Mouse (Mus musculus): ENCODE data around the gene Esr2. TPM values are rescaled to one million over a fixed set of nuclear protein-coding genes. Genes with fewer than 3 reads are reported as not detected.

Gene Esr2
- polyA plus RNA-seq, 1 experiment from 2014 or later = 0.20 TPM

DNA sequence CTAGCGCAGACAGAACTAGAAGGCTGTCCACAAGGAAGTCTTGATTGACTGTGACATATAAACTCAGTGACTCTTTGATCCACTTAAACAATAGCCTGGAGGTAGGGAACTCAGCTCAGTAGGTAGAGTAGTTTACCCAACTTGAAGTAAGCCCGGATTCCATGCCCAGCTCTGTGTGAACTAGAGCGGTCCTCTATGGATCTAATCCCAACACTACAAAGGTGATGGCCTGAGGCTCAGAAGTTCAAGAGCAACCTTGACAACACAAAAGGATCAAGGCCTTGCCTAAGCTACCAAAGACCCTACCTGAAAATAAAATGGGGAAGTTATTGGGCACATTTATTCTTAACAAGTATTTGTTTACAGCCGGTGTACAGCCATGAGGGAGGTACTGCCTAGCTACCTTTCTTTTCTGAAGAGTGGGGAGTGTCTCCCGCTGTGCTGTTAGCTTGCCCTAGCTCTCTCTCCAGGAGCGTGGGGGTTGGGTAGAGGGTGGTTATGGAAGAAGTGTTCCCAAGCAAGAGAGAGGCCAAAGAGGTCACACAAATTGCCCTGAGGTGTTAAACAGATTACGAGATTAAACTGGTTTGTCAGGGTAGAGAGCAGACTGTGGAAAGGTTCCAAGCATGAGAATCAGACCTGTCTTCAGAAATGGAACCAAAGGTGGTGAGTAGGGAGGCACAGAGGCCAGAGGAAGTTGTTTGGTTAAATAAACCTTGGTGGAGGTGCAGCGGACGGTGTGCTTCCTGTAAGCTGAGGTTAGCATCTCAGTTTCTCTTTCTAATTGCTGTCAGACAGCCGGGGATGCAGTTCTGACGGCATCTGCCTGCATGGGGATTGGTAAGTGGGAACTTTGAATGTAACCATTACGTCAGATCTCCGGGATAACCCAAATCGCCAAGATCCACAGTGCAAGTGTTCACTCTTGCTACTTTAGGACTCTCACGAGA, 90.8 kb downstream of the Esr2 start:
- Histone ChIP-seq H3K27ac (replicated peaks; ENCODE audit: low read depth, low read length) (no peak overlapping the region), H3K4me2 (ENCODE audit: low read depth, severe bottlenecking) (no peak overlapping the region), H3K9ac (ENCODE audit: low read length) (no peak overlapping the region), H3K4me3 (ENCODE audit: low read depth, low read length) (no peak overlapping the region), H3K4me1 (ENCODE audit: control insufficient read depth, insufficient read depth, low read length) (peaks cover 14% of the 10 kb centered on the region), H3K27me3 (ENCODE audit: control insufficient read depth, insufficient read depth, low read length) (no peaks in the 10 kb centered on the region), H3K9me3 (ENCODE audit: control insufficient read depth, low read length) (no peaks in the 10 kb centered on the region), H3K36me3 (ENCODE audit: control insufficient read depth, insufficient read depth, low read length) (peaks cover 14% of the 10 kb centered on the region; the same call in 1 of the 2 replicates)
- no peak for DNase-seq (ENCODE audit: low spot score)
- no peak for ATAC-seq (ENCODE audit: insufficient number of reproducible peaks, low FRiP score, low TSS enrichment, low read depth)
- WGBS = 65% methylated on average over 15 of the region's 15 CpGs

DNA sequence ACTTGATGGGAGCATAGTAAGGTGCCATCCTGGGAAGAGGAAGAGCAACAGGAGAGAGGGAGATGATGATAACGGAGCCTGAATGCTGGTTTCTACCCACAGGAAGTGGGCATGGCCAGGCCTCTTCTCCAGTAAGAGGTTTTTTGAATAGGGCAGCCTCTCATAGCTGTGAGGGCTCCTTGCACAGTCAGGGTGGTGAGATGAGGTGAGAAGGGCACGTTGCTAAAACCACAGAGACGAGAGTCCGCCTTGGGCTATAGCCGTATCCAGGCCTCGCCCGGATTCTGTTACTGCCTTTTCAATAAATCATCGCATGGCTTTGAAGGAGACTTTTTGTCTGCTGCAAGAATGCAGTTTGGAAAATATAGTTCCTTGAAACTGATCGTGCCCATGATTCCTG, 92.0 kb downstream of the Esr2 start:
- peaks cover 14% of the 10 kb centered on the region; the same call in 1 of the 2 replicates for H3K36me3 ChIP-seq (ENCODE audit: control insufficient read depth, insufficient read depth, low read length)
- DNase-seq (ENCODE audit: low spot score) = no peak
- 66% methylated on average over 9 of the region's 9 CpGs for WGBS

DNA sequence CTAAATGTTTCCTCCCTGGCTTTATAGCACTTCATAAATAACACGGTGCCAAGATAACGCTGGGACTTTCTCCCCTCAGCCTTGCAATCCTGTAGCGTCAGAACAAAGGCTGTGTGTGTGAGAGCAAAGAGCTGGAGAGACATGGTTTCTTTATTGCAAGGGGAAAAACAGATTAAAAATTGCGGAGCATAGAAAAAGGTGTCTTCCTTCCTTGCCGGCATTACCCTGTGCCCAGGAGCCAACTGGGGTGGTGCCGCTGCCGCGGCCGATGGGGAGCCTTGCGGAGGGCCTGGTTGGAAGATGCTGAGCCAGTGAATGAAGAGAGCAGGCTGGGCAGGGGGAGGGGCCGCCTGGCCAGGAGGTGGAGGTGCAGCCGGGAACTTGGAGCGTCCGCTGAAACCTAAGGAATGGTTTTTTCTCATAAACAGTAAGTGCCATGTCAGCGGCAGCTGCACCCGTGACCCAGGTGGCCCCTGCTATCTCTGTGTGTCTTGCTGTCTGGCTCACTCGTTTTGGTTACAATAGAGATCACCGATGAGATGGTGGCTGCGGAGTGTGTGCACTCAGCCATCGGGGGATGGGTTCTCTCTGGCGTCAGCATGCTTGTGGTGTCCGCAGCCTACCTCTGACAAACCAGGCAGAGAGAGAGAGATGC, 95.4 kb downstream of the Esr2 start:
- H3K9me3 ChIP-seq (ENCODE audit: control insufficient read depth, low read length) = no peaks in the 10 kb centered on the region
- H3K27ac ChIP-seq (replicated peaks; ENCODE audit: low read depth, low read length) = no peak overlapping the region
- peak; percentile 76 for ATAC-seq (ENCODE audit: insufficient number of reproducible peaks, low FRiP score, low TSS enrichment, low read depth)
- peak overlapping the region; percentile 39 for H3K4me2 ChIP-seq (ENCODE audit: low read depth, severe bottlenecking)
- no peaks in the 10 kb centered on the region for H3K27me3 ChIP-seq (ENCODE audit: control insufficient read depth, insufficient read depth, low read length)
- peaks cover 3% of the 10 kb centered on the region; the same call in 1 of the 2 replicates for H3K36me3 ChIP-seq (ENCODE audit: control insufficient read depth, insufficient read depth, low read length)
- DNase-seq (ENCODE audit: low spot score) = peak; percentile 78
- H3K4me3 ChIP-seq (ENCODE audit: low read depth, low read length) = 0 out of 2 replicates have a peak overlapping the region, but pooled peaks have one; percentile 2
- H3K9ac ChIP-seq (ENCODE audit: low read length) = 0 out of 2 replicates have a peak overlapping the region, but pooled peaks have one; percentile 23
- WGBS = 5% methylated on average over 22 of the region's 22 CpGs
- peaks cover 23% of the 10 kb centered on the region for H3K4me1 ChIP-seq (ENCODE audit: control insufficient read depth, insufficient read depth, low read length)

More for the DNA sequence above, 92.0 kb downstream of the Esr2 start:
- Histone ChIP-seq H3K9me3 (ENCODE audit: control insufficient read depth, low read length) (no peaks in the 10 kb centered on the region), H3K4me3 (ENCODE audit: low read depth, low read length) (no peak overlapping the region), H3K4me2 (ENCODE audit: low read depth, severe bottlenecking) (no peak overlapping the region), H3K27me3 (ENCODE audit: control insufficient read depth, insufficient read depth, low read length) (no peaks in the 10 kb centered on the region), H3K4me1 (ENCODE audit: control insufficient read depth, insufficient read depth, low read length) (peaks cover 23% of the 10 kb centered on the region), H3K27ac (replicated peaks; ENCODE audit: low read depth, low read length) (no peak overlapping the region), H3K9ac (ENCODE audit: low read length) (no peak overlapping the region)
- no peak for ATAC-seq (ENCODE audit: insufficient number of reproducible peaks, low FRiP score, low TSS enrichment, low read depth)

DNA sequence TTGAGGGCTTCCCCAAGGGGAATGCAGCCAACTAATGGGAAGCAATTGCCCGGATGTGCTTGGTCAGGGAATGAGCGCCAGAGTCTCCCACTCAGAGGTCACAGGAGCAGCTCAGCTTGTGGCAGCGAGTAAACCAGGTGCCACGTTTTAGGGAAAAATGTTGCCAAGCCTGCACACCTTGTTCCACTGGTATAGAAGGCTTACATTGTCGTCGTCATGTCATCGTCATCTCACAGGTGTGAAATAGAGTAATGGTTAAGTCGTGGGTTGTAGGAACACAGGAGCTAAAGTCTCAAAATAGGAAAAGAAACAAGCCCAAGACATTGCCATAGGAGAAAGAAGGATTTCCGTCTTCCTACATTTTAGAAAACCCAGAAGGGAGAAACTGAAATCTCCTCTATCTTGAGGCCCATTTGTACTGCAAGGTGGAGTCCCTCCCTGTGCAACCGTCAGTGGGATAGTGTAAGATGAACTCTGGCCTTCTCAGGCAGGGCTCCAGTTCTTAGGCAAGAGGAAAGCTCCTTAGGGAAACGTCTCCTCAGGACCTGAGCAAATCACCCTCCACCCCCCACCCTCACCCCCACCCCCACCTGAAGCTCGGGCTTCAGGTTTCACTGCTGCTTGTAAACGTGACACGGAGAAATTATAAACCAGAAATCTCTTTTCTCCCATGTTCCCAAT, 96.0 kb downstream of the Esr2 start:
- ATAC-seq (ENCODE audit: insufficient number of reproducible peaks, low FRiP score, low TSS enrichment, low read depth) = no peak
- H3K4me3 ChIP-seq (ENCODE audit: low read depth, low read length) = no peak overlapping the region
- no peak overlapping the region for H3K9ac ChIP-seq (ENCODE audit: low read length)
- H3K27me3 ChIP-seq (ENCODE audit: control insufficient read depth, insufficient read depth, low read length) = no peaks in the 10 kb centered on the region
- H3K36me3 ChIP-seq (ENCODE audit: control insufficient read depth, insufficient read depth, low read length) = peaks cover 3% of the 10 kb centered on the region; the same call in 1 of the 2 replicates
- peaks cover 22% of the 10 kb centered on the region for H3K4me1 ChIP-seq (ENCODE audit: control insufficient read depth, insufficient read depth, low read length)
- no peak for DNase-seq (ENCODE audit: low spot score)
- 28% methylated on average over 14 of the region's 14 CpGs for WGBS
- H3K4me2 ChIP-seq (ENCODE audit: low read depth, severe bottlenecking) = peak overlapping the region; percentile 39
- H3K9me3 ChIP-seq (ENCODE audit: control insufficient read depth, low read length) = no peaks in the 10 kb centered on the region
- no peak overlapping the region for H3K27ac ChIP-seq (replicated peaks; ENCODE audit: low read depth, low read length)

DNA sequence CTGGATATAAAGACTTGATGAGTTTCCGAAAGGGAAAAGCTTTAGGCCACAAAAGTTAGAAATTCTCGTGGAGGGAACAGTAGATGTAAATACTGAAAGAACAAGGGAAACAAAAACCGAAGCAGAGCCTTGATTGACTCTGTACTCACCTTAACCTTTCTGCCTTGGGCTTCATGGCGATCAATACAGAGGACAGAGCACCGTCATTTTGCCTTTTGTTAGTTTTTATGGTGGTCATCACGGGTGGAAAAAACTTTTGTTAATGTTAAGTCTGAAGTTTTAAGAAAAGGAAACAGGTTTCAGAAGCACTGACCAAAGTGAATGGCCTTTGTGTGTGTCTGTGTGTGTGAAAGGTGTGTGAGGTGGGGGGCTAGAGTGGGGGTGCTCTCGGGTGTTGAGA, 103.1 kb downstream of the Esr2 start:
- peak overlapping the region; percentile 31; the same call in 1 of the 2 replicates for H3K9ac ChIP-seq (ENCODE audit: low read length)
- H3K4me3 ChIP-seq (ENCODE audit: low read depth, low read length) = peak overlapping the region; percentile 1; the same call in 1 of the 2 replicates
- H3K36me3 ChIP-seq (ENCODE audit: control insufficient read depth, insufficient read depth, low read length) = peaks cover 3% of the 10 kb centered on the region; the same call in 1 of the 2 replicates
- WGBS = 21% methylated on average over 7 of the region's 7 CpGs
- no peaks in the 10 kb centered on the region for H3K9me3 ChIP-seq (ENCODE audit: control insufficient read depth, low read length)
- DNase-seq (ENCODE audit: low spot score) = no peak
- peaks cover 4% of the 10 kb centered on the region; the same call in 1 of the 2 replicates for H3K4me1 ChIP-seq (ENCODE audit: control insufficient read depth, insufficient read depth, low read length)
- H3K27me3 ChIP-seq (ENCODE audit: control insufficient read depth, insufficient read depth, low read length) = no peaks in the 10 kb centered on the region
- H3K27ac ChIP-seq (replicated peaks; ENCODE audit: low read depth, low read length) = no peak overlapping the region
- peak overlapping the region; percentile 27 for H3K4me2 ChIP-seq (ENCODE audit: low read depth, severe bottlenecking)
- ATAC-seq (ENCODE audit: insufficient number of reproducible peaks, low FRiP score, low TSS enrichment, low read depth) = no peak

DNA sequence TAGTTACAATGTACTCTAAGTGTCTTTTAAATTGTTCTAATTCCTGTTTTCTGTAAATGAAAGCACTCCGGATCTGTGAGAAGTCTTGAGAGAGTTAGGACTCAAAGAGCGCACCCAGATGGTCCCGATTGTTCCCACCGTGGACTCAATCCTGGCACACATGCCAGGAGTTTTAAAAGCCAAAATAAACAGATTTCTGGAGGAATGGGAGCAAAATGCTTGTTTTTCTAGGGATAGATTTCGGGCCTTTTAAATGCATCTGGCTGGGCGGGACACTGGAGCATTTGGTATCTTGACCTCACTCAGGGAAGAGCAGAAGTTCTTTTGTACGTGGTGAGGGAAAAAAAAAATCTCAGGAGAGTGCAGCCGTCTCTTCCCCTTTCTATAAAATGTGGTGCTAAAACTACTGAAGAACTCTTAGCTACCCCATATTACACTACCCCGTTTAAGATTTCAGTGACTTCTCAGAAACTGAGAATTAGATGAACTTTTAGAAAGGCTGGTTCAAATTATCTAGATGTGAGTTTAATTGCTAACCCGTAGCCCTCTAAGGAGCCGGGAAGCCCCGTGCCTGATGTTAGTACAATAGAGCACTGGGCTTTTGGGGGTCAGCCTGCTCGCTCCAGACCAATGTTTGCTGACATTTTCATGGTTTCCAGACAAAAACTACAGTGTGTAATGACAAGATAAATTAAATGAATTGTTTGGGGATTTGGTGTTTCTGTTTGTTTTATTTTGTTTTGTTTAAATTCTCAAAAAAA, 103.8 kb downstream of the Esr2 start:
- H3K4me1 ChIP-seq (ENCODE audit: control insufficient read depth, insufficient read depth, low read length) = peaks cover 4% of the 10 kb centered on the region; the same call in 1 of the 2 replicates
- H3K9ac ChIP-seq (ENCODE audit: low read length) = peak overlapping the region; percentile 60
- WGBS = 3% methylated on average over 13 of the region's 13 CpGs
- no peak overlapping the region; the same call in 1 of the 2 replicates for H3K27ac ChIP-seq (replicated peaks; ENCODE audit: low read depth, low read length)
- no peaks in the 10 kb centered on the region for H3K9me3 ChIP-seq (ENCODE audit: control insufficient read depth, low read length)
- H3K4me2 ChIP-seq (ENCODE audit: low read depth, severe bottlenecking) = peak overlapping the region; percentile 41
- no peak for ATAC-seq (ENCODE audit: insufficient number of reproducible peaks, low FRiP score, low TSS enrichment, low read depth)
- H3K27me3 ChIP-seq (ENCODE audit: control insufficient read depth, insufficient read depth, low read length) = no peaks in the 10 kb centered on the region
- peak overlapping the region; percentile 52 for H3K4me3 ChIP-seq (ENCODE audit: low read depth, low read length)
- H3K36me3 ChIP-seq (ENCODE audit: control insufficient read depth, insufficient read depth, low read length) = no peaks in the 10 kb centered on the region; the same call in 1 of the 2 replicates
- DNase-seq (ENCODE audit: low spot score) = peak; percentile 71

DNA sequence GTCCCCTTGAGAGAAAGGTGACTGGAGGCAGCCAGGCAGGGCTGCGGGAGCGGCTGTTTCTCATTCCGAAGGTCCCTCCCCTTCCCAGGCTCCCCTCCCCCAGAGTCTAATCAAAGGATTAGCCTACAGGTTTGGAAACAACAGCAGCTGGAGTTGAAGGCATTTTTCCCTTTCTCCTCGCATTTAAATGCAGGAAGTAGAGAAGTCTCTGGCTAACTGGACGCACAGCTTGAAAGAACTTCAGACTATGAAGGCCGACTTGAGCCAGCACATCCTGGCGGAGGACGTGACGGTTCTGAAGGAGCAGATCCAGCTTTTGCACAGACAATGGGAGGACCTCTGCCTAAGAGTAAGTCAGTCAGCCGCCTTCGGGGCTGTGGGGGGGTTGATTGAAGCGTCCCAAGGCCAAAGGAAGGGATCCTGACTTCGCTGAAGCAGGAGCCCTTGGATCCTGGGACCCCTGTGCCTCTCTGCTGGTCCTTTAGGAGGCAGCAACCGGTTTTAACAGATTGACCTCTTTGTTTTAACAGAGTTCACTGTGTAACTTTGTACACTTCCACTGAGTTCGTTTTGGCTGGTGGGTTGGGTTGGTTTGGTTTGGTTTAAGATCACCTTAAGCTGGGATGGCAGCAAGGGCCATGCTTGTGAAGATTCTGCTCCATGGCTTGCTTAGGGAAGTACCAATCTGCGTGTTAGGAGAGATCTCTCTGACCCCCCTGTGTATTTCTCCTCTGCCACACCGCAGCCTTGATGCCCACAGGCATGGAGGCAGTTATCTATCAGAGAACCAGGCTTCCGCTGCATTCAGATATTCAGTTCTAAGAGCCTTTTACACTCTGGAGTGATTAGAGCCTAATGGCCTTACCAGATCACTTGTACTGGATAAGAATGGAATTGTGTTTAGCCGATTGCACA, 104.9 kb downstream of the Esr2 start:
- peak overlapping the region; percentile 52 for H3K4me3 ChIP-seq (ENCODE audit: low read depth, low read length)
- ATAC-seq (ENCODE audit: insufficient number of reproducible peaks, low FRiP score, low TSS enrichment, low read depth) = peak; percentile 76
- WGBS = 1% methylated on average over 19 of the region's 19 CpGs

More for the DNA sequence above, 104.9 kb downstream of the Esr2 start:
- Histone ChIP-seq H3K4me1 (ENCODE audit: control insufficient read depth, insufficient read depth, low read length) (peaks cover 4% of the 10 kb centered on the region; the same call in 1 of the 2 replicates), H3K9me3 (ENCODE audit: control insufficient read depth, low read length) (no peaks in the 10 kb centered on the region), H3K4me2 (ENCODE audit: low read depth, severe bottlenecking) (peak overlapping the region; percentile 72), H3K27me3 (ENCODE audit: control insufficient read depth, insufficient read depth, low read length) (no peaks in the 10 kb centered on the region), H3K27ac (replicated peaks; ENCODE audit: low read depth, low read length) (peak overlapping the region; percentile 93), H3K9ac (ENCODE audit: low read length) (peak overlapping the region; percentile 80), H3K36me3 (ENCODE audit: control insufficient read depth, insufficient read depth, low read length) (no peaks in the 10 kb centered on the region; the same call in 1 of the 2 replicates)
- DNase-seq (ENCODE audit: low spot score) = peak; percentile 83

Data from limb, embryonic 11.5 days (tissue).